Mouse (Mus musculus) liver, embryonic 11.5 days (tissue): Measurements from ENCODE around the gene Kdelr1. TPM values are rescaled to one million over a fixed set of nuclear protein-coding genes. Genes with fewer than 3 reads are reported as not detected.
A peak's percentile ranks its signal among the peaks of the same experiment; 100 is the strongest.

Experiments
- ATAC-seq: fragments of 200-750 bp; cut with Nextera tagmentation; replicated peaks from 2 replicates; pipeline ENCODE4 v1.8.0; 2017; ENCODE audit warnings: moderate number of reproducible peaks, mild to moderate bottlenecking, moderate TSS enrichment, moderate library complexity; ENCODE audit not compliant: low FRiP score
- DNase-seq: peaks from one replicate; pipeline ENCODE4 v3.0.0-alpha.2; 2017; ENCODE audit warnings: low spot score
- H3K27ac ChIP-seq: fragments of 300-500 bp; sonication (generic); 2 replicates; pipeline ENCODE4 v1.5.1; 2014; ENCODE audit warnings: mild to moderate bottlenecking, low read depth, low read length, control low read depth
- H3K27me3 ChIP-seq: fragments of 300-500 bp; sonication (generic); replicated peaks from 2 replicates; pipeline ENCODE4 v1.6.1; 2014; ENCODE audit warnings: low read length, mixed read lengths; ENCODE audit not compliant: control insufficient read depth, insufficient read depth
- H3K36me3 ChIP-seq: fragments of 300-500 bp; sonication (generic); 2 replicates; pipeline ENCODE4 v1.6.1; 2014; ENCODE audit warnings: mild to moderate bottlenecking, low read length, moderate library complexity, mixed read lengths; ENCODE audit not compliant: control insufficient read depth, insufficient read depth
- H3K4me1 ChIP-seq: fragments of 300-500 bp; sonication (generic); replicated peaks from 2 replicates; pipeline ENCODE4 v1.6.1; 2014; ENCODE audit warnings: low read length, mixed read lengths; ENCODE audit not compliant: control insufficient read depth, insufficient read depth
- H3K4me2 ChIP-seq: fragments of 300-500 bp; sonication (generic); 2 replicates; pipeline ENCODE4 v1.6.1; 2014; ENCODE audit warnings: mild to moderate bottlenecking, control low read depth, moderate library complexity
- H3K4me3 ChIP-seq: fragments of 300-500 bp; sonication (generic); 2 replicates; pipeline ENCODE4 v1.5.1; 2014; ENCODE audit warnings: low read depth, low read length, control low read depth
- H3K9ac ChIP-seq: fragments of 300-500 bp; sonication (generic); 2 replicates; pipeline ENCODE4 v1.6.1; 2014; ENCODE audit warnings: low read depth, low read length, control low read depth
- H3K9me3 ChIP-seq: fragments of 300-500 bp; sonication (generic); 2 replicates; pipeline ENCODE4 v1.6.1; 2016; ENCODE audit warnings: low read length, inconsistent platforms, mixed read lengths; ENCODE audit not compliant: control insufficient read depth
- WGBS: fragments of 180-500 bp; shearing (Covaris S2); extraction: QIAGEN DNeasy Blood & Tissue Kit; methylation state at CpG from one replicate; pipeline ENCODE4 v1.1.7; 2014; 5-methylcytosine and 5-hydroxymethylcytosine counted together
- polyA plus RNA-seq: library from polyadenylated mRNA; unstranded; fragments of >200 nt; fragmentation: Nextera tagmentation; extraction: Ambion mirVana; gene quantifications from 2 replicates; pipeline ENCODE4 v1.2.1, GENCODE M21; 2014

Kdelr1 gene
- polyA plus RNA-seq, 1 experiment from 2014 or later = 60.7 TPM

GRCm38 (mm10) chr7:45842950-45843744 is 29.4 kb upstream of the Kdelr1 start:
- Histone ChIP-seq H3K4me1 (no peaks in the 10 kb centered on the region), H3K27me3 (peaks cover 20% of the 10 kb centered on the region), H3K4me2 (no peak overlapping the region), H3K27ac (no peak overlapping the region), H3K36me3 (no peaks in the 10 kb centered on the region), H3K9me3 (no peaks in the 10 kb centered on the region), H3K4me3 (no peak overlapping the region), H3K9ac (no peak overlapping the region)
- ATAC-seq = no peak
- 81% methylated on average over 10 of the region's 10 CpGs for WGBS
- no peak for DNase-seq

DNA sequence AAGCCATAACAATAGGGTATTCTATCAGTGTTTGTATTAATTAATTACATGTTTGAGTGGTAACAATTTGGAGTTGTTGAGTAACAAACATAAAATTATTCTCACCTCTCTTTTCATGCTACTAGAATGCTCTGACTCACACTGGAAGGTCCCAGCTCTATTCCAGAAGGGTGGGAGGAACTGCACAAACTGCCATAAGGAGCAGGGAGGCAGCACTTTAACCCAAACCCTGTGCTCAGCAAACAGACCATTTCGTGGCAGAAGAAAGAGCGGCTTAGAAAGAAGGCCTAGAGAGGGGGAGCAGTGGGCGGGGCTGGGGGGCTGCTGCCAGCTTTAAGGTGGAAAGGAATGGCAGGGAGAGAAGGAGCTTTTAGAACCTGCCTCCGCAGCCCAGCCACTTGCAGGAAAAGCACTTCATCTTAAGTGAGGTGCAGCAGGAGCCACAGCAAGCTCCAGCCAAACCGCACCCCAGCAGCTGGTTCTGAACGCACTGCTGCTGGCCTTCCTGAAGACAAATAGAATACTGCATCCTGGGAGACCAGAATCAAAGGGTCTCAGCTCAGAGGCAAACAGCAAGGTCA is 24.0 kb upstream of the Kdelr1 start:
- no peaks in the 10 kb centered on the region for H3K4me1 ChIP-seq
- no peak overlapping the region for H3K4me2 ChIP-seq
- ATAC-seq (no peak), DNase-seq (no peak)
- H3K27ac ChIP-seq = no peak overlapping the region
- H3K36me3 ChIP-seq = no peaks in the 10 kb centered on the region
- peaks cover 10% of the 10 kb centered on the region for H3K27me3 ChIP-seq
- no peak overlapping the region for H3K9ac ChIP-seq
- WGBS = 29% methylated on average over 6 of the region's 6 CpGs
- no peaks in the 10 kb centered on the region for H3K9me3 ChIP-seq
- H3K4me3 ChIP-seq = no peak overlapping the region

GRCm38 (mm10) chr7:45850661-45851060 is 21.9 kb upstream of the Kdelr1 start:
- WGBS = 55% methylated on average over 3 of the region's 3 CpGs
- H3K36me3 ChIP-seq = no peaks in the 10 kb centered on the region
- H3K9me3 ChIP-seq = no peaks in the 10 kb centered on the region
- no peak overlapping the region for H3K9ac ChIP-seq
- no peak overlapping the region for H3K4me3 ChIP-seq
- DNase-seq (no peak), ATAC-seq (no peak)
- no peaks in the 10 kb centered on the region for H3K4me1 ChIP-seq
- H3K27ac ChIP-seq = no peak overlapping the region
- H3K27me3 ChIP-seq = peaks cover 14% of the 10 kb centered on the region
- no peak overlapping the region for H3K4me2 ChIP-seq

DNA sequence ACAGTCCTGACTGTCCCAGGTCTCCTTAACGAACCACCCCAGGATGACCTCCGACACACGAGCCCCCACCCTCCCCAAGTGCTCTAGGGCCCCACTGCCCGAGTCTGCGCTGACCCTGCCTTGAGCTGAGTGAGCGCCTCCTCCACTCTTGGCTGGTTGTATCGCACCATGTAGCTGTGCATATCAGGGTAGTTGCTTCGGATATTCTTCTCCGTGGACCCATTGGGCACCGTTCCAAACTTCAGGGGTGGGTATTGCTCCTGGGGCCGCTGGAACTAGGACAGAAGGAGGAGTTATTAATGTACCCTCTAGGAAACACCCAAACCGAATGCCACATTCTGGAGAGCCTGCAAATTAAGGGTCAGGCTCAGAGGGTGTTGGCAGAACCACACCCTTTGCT is 19.5 kb upstream of the Kdelr1 start:
- no peaks in the 10 kb centered on the region for H3K9me3 ChIP-seq
- no peak overlapping the region for H3K4me2 ChIP-seq
- H3K4me1 ChIP-seq = 0 out of 2 replicates have a peak, but pooled peaks cover 2% of the 10 kb centered on the region
- no peak overlapping the region for H3K4me3 ChIP-seq
- H3K9ac ChIP-seq = no peak overlapping the region
- H3K36me3 ChIP-seq = no peaks in the 10 kb centered on the region
- no peak overlapping the region for H3K27ac ChIP-seq
- 79% methylated on average over 12 of the region's 12 CpGs for WGBS
- ATAC-seq = no peak
- H3K27me3 ChIP-seq = peaks cover 34% of the 10 kb centered on the region
- DNase-seq = no peak

DNA sequence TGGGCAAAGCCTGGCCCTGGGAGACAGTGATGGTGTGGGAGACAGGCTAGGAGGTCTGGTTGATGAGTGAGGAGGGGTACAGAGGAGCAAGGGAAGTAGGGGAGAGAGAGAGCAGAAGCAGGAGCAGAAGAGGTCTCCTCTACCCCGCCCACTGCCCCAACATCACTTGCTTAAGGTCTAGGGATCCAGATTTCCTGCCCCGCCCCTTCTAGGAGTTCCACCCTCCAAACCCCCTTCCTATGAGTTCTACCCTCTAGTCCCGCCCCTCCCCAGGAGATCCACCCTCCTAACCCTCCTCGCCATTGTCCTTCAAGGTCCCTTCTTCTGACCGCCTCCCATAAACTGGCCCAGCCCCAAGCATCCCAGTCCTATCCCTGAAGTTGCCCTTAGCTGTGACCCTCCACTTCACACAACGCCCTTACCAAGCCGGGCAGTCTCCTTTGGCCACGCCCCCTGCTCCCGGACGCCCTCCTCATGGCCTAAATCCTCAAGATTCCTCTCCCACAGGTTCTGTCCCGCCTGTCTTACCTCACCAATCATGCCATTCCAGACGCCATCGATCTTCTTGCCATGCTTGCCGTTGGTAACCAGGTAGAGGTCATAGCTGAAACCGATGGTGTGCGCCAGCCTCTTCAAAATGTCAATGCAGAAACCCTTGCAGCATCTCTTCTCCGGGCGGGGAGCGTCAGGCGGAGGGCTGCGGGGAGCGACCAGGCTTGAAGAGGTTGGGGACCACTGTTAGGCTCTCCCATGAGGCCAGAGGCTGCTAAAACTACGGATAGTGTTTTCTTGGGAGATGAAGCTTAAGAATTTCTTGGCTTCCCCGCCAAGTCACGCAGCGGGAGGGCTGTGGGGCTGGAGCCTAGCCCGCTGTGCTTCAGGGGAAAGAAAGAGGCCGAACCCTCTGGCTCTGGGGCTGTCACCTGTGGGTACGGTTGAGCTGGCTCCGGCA is 15.3 kb upstream of the Kdelr1 start:
- WGBS = 4% methylated on average over 30 of the region's 30 CpGs
- ATAC-seq = no peak

GRCm38 (mm10) chr7:45859008-45859407 is 13.6 kb upstream of the Kdelr1 start:
- no peaks in the 10 kb centered on the region for H3K36me3 ChIP-seq
- no peak for DNase-seq
- no peak overlapping the region for H3K27ac ChIP-seq
- H3K9ac ChIP-seq = no peak overlapping the region
- H3K9me3 ChIP-seq = no peaks in the 10 kb centered on the region
- 0 out of 2 replicates have a peak, but pooled peaks cover 2% of the 10 kb centered on the region for H3K4me1 ChIP-seq
- 46% methylated on average over 4 of the region's 4 CpGs for WGBS
- ATAC-seq = no peak
- no peak overlapping the region for H3K4me3 ChIP-seq
- no peak overlapping the region for H3K4me2 ChIP-seq
- H3K27me3 ChIP-seq = peaks cover 56% of the 10 kb centered on the region

More for the DNA sequence above, 15.3 kb upstream of the Kdelr1 start:
- DNase-seq = no peak
- Histone ChIP-seq H3K4me3 (peak overlapping the region; percentile 28), H3K27ac (no peak overlapping the region), H3K36me3 (no peaks in the 10 kb centered on the region), H3K4me1 (0 out of 2 replicates have a peak, but pooled peaks cover 2% of the 10 kb centered on the region), H3K4me2 (peak overlapping the region; percentile 58), H3K9me3 (no peaks in the 10 kb centered on the region), H3K27me3 (peaks cover 50% of the 10 kb centered on the region), H3K9ac (no peak overlapping the region)

GRCm38 (mm10) chr7:45862804-45863203 is 9.8 kb upstream of the Kdelr1 start:
- Histone ChIP-seq H3K27me3 (peaks cover 46% of the 10 kb centered on the region), H3K4me2 (no peak overlapping the region), H3K4me1 (peaks cover 3% of the 10 kb centered on the region; the same call in 1 of the 2 replicates), H3K4me3 (no peak overlapping the region), H3K9me3 (no peaks in the 10 kb centered on the region), H3K27ac (no peak overlapping the region), H3K36me3 (no peaks in the 10 kb centered on the region), H3K9ac (no peak overlapping the region)
- ATAC-seq (no peak), DNase-seq (no peak)
- WGBS = 79% methylated on average over 7 of the region's 7 CpGs

DNA sequence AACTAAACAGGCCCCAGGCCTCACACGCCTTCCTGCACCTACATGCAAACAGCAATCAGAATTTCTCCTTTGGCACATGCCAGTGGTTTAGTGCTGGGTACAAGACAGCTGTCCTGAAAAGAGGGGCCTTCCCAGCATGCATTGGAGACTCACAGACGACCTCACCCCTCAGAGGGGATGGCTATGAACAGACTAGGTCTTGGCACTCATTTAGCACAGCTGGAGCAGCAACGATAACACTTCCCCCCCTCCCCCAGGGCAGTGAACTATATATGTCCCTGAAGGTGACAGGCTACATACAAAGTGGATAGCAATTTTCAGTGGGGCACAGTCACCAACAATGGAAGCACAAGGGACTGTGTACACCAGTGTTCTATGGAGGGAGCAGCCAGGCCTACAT is 8.1 kb upstream of the Kdelr1 start:
- peaks cover 50% of the 10 kb centered on the region for H3K27me3 ChIP-seq
- H3K27ac ChIP-seq = no peak overlapping the region
- DNase-seq (no peak), ATAC-seq (no peak)
- no peak overlapping the region for H3K4me2 ChIP-seq
- H3K36me3 ChIP-seq = no peaks in the 10 kb centered on the region
- H3K4me1 ChIP-seq = peaks cover 6% of the 10 kb centered on the region
- H3K9me3 ChIP-seq = no peaks in the 10 kb centered on the region
- 66% methylated on average over 3 of the region's 3 CpGs for WGBS
- no peak overlapping the region for H3K4me3 ChIP-seq
- H3K9ac ChIP-seq = no peak overlapping the region
